Mouse (Mus musculus) hindbrain, embryonic 11.5 days (tissue): ENCODE results near the gene Tmem87a. TPM values are rescaled to one million over a fixed set of nuclear protein-coding genes. Genes with fewer than 3 reads are reported as not detected.

ENCODE experiments used
- ATAC-seq: fragments of 200-750 bp; cut with Nextera tagmentation; 2 replicates; pipeline ENCODE4 v1.8.0; 2017; ENCODE audit warnings: mild to moderate bottlenecking, moderate TSS enrichment, moderate library complexity; ENCODE audit not compliant: low FRiP score
- DNase-seq: peaks from one replicate; pipeline ENCODE4 v3.0.0-alpha.2; 2015; ENCODE audit warnings: low spot score
- H3K27ac ChIP-seq: fragments of 300-500 bp; sonication (generic); 2 replicates; pipeline ENCODE4 v1.5.1; 2014; ENCODE audit warnings: mild to moderate bottlenecking, low read depth, low read length
- H3K27me3 ChIP-seq: fragments of 300-500 bp; sonication (generic); 2 replicates; pipeline ENCODE4 v1.6.1; 2014; ENCODE audit warnings: mild to moderate bottlenecking, low read length, moderate library complexity, mixed read lengths; ENCODE audit not compliant: control insufficient read depth, insufficient read depth
- H3K36me3 ChIP-seq: fragments of 300-500 bp; sonication (generic); 2 replicates; pipeline ENCODE4 v1.6.1; 2014; ENCODE audit warnings: mild to moderate bottlenecking, low read length, moderate library complexity, mixed read lengths; ENCODE audit not compliant: control insufficient read depth, insufficient read depth
- H3K4me1 ChIP-seq: fragments of 300-500 bp; sonication (generic); replicated peaks from 2 replicates; pipeline ENCODE4 v1.6.1; 2014; ENCODE audit warnings: low read length, mixed read lengths; ENCODE audit not compliant: control insufficient read depth, insufficient read depth
- H3K4me2 ChIP-seq: fragments of 300-500 bp; sonication (generic); replicated peaks from 2 replicates; pipeline ENCODE4 v1.6.1; 2014; ENCODE audit warnings: mild to moderate bottlenecking, low read depth, low read length
- H3K4me3 ChIP-seq: fragments of 300-500 bp; sonication (generic); 2 replicates; pipeline ENCODE4 v1.5.1; 2014; ENCODE audit warnings: low read depth, low read length
- H3K9ac ChIP-seq: fragments of 300-500 bp; sonication (generic); 2 replicates; pipeline ENCODE4 v1.6.1; 2014; ENCODE audit warnings: low read depth, low read length
- H3K9me3 ChIP-seq: fragments of 300-500 bp; sonication (generic); 2 replicates; pipeline ENCODE4 v1.6.1; 2016; ENCODE audit warnings: low read length; ENCODE audit not compliant: control insufficient read depth
- WGBS: fragments of 180-500 bp; shearing (Covaris S2); extraction: QIAGEN DNeasy Blood & Tissue Kit; methylation state at CpG from one replicate; pipeline ENCODE4 v1.1.7; 2014; 5-methylcytosine and 5-hydroxymethylcytosine counted together
- polyA plus RNA-seq: library from polyadenylated mRNA; unstranded; fragments of >200 nt; fragmentation: Nextera tagmentation; extraction: Ambion mirVana; gene quantifications from 2 replicates; pipeline ENCODE4 v1.2.1, GENCODE M21; 2014

Gene Tmem87a
- polyA plus RNA-seq, 1 experiment from 2014 or later, result 17.0 TPM

DNA sequence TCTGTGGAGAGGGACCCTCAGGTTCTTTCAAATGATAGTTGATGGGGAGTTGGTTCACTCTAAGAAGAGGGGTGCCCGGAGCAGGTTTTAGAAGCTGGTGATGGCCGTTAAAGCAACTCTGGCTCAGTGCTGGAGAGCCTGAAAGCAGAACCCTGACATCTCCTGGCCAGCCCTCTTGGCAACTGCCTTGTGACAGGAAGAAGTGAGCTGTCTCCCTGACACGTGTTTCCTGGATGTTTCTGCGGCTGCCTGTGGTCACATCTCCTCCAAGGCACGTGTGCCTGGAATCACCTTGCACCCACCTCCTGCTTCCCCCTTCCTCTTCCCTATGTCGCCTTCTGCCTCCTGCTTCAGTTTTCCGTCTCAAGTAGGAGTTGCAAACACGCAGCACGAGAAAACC is 55.8 kb downstream of the Tmem87a start:
- H3K4me1 ChIP-seq, result no peaks in the 10 kb centered on the region
- H3K9me3 ChIP-seq, result no peaks in the 10 kb centered on the region
- H3K27me3 ChIP-seq, result no peaks in the 10 kb centered on the region
- no peak overlapping the region for H3K4me2 ChIP-seq
- H3K36me3 ChIP-seq, result no peaks in the 10 kb centered on the region
- DNase-seq (no peak), ATAC-seq (no peak)
- no peak overlapping the region for H3K9ac ChIP-seq
- H3K4me3 ChIP-seq, result no peak overlapping the region
- H3K27ac ChIP-seq, result no peak overlapping the region
- WGBS, result 86% methylated on average over 9 of the region's 9 CpGs

DNA sequence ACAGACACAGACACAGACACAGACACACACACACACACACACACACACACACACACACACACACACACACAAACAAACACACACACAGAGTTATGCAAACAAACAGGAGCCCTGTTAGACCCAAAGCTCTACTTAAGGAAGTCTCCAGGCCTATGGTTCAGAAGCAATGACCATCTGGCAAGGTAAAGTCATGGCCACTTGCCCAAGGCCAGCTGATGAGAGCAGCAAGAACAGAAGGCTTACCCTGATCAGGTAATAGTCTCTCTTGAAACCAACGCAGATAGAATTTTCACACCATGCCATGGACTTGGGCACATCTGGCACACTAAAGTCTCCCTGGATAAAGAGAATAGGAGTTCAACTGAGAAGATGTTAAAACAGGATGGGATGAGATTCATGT is 62.2 kb downstream of the Tmem87a start:
- H3K27me3 ChIP-seq, result no peaks in the 10 kb centered on the region
- 96% methylated on average over 1 of the region's 1 CpGs for WGBS
- H3K4me3 ChIP-seq, result no peak overlapping the region
- no peaks in the 10 kb centered on the region for H3K4me1 ChIP-seq
- DNase-seq (no peak), ATAC-seq (no peak)
- no peak overlapping the region for H3K27ac ChIP-seq
- 0 out of 2 replicates have a peak, but pooled peaks cover 2% of the 10 kb centered on the region for H3K36me3 ChIP-seq
- H3K4me2 ChIP-seq, result no peak overlapping the region
- H3K9me3 ChIP-seq, result no peaks in the 10 kb centered on the region
- no peak overlapping the region for H3K9ac ChIP-seq

DNA sequence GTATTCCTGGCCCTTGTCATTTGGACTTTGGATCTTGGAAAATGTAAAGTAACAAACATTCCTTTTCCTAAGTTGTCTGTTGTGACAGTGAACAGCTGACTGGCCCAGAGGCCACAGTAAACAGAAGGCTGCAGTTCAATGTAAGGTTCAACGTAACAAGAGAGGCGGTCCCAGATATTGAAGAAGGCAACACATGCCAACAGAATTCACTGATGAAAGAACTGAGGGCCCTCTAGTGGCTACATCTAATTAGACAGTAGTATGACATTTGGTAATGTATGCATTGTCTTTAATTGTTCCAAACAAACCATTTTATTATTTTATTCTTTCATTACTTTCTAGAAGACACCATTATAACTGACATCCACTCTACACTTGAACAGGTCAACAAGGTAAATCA is 66.0 kb downstream of the Tmem87a start:
- Histone ChIP-seq H3K36me3 (0 out of 2 replicates have a peak, but pooled peaks cover 2% of the 10 kb centered on the region), H3K4me3 (no peak overlapping the region), H3K9me3 (no peaks in the 10 kb centered on the region), H3K4me2 (no peak overlapping the region), H3K27me3 (no peaks in the 10 kb centered on the region), H3K4me1 (no peaks in the 10 kb centered on the region), H3K27ac (no peak overlapping the region), H3K9ac (no peak overlapping the region)
- ATAC-seq (no peak), DNase-seq (no peak)
- 83% methylated on average over 2 of the region's 2 CpGs for WGBS

DNA sequence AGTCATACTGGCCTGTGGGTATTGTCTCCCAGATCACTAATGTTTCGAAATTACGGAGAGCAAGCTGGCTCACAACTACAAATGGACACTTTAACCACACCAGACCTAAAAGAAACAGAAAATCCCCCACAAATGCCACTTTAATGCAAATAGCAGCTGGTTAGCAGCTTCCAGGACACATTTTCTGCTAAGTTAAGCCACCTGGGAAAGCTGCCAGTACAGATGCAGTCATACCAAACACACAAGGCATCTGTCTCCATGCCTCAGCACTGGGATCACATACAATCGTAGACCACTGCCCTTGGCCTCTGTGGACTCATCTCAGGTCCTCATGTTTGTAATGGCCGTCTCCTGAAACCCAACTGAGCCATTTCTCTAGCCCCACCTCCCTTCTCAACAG is 72.3 kb downstream of the Tmem87a start:
- no peaks in the 10 kb centered on the region for H3K4me1 ChIP-seq
- no peak for DNase-seq
- H3K9me3 ChIP-seq, result no peaks in the 10 kb centered on the region
- 0 out of 2 replicates have a peak, but pooled peaks cover 2% of the 10 kb centered on the region for H3K36me3 ChIP-seq
- no peak for ATAC-seq
- H3K4me3 ChIP-seq, result no peak overlapping the region
- H3K27me3 ChIP-seq, result no peaks in the 10 kb centered on the region
- H3K27ac ChIP-seq, result no peak overlapping the region
- WGBS, result 96% methylated on average over 4 of the region's 4 CpGs
- H3K9ac ChIP-seq, result no peak overlapping the region
- no peak overlapping the region for H3K4me2 ChIP-seq

GRCm38 (mm10) chr2:120315077-120315476 is 88.8 kb downstream of the Tmem87a start:
- no peak overlapping the region for H3K4me3 ChIP-seq
- 80% methylated on average over 4 of the region's 4 CpGs for WGBS
- H3K4me1 ChIP-seq, result no peaks in the 10 kb centered on the region
- H3K27me3 ChIP-seq, result no peaks in the 10 kb centered on the region
- H3K36me3 ChIP-seq, result no peaks in the 10 kb centered on the region
- H3K9me3 ChIP-seq, result no peaks in the 10 kb centered on the region
- no peak overlapping the region for H3K4me2 ChIP-seq
- no peak overlapping the region for H3K9ac ChIP-seq
- no peak for ATAC-seq
- no peak for DNase-seq
- H3K27ac ChIP-seq, result no peak overlapping the region

DNA sequence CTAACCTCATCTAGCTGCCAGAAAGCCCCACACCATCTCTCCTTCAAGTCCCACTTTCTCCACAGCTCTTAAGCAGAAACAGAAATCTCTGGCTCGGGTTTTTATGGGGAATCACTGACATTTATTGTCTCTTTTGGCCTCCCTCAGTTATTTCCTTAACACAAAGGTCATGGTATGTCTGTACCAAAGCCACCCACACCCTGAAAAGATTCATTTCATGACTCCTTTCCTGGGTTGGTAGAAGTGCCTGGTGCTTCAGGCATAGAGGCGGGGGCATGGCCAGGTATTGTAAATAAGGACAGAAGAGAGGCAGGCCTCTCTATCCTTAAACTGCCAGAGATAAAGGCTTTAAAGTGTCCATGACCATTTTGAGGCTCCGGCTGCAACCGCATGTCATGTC is 89.4 kb downstream of the Tmem87a start:
- Histone ChIP-seq H3K4me2 (no peak overlapping the region), H3K4me1 (no peaks in the 10 kb centered on the region), H3K9ac (no peak overlapping the region), H3K9me3 (no peaks in the 10 kb centered on the region), H3K36me3 (no peaks in the 10 kb centered on the region), H3K27me3 (no peaks in the 10 kb centered on the region), H3K27ac (no peak overlapping the region), H3K4me3 (no peak overlapping the region)
- no peak for ATAC-seq
- DNase-seq, result no peak
- 89% methylated on average over 4 of the region's 4 CpGs for WGBS

DNA sequence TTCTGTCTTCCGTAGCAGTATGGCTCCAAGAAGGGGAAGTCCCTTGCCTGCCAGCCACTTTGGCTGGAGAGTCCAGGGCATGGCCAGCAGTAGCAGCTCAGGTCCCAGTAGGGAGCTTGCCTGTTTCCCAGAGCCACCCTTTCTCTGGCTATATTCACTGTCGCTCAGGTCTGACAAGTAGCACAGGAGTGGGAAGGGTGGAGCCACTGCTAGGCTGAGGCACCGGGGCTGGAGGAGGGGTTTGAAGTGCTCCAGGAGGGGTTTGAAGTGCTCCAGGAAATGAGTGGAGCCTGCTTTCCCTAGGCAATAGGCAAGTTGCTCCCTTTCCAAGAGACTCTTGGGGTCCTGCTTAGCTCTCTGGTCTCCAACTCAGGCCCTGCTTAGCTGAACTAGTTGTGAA is 89.9 kb downstream of the Tmem87a start, which contains the start of gene Pla2g4f:
Pla2g4f (minus strand) TSS at position 190 of the 400 bp plus-strand sequence.
- Histone ChIP-seq H3K4me3 (no peak within 1 kb of the TSS), H3K27me3 (no peaks in the 10 kb centered on the region), H3K4me2 (no peak within 1 kb of the TSS), H3K9ac (no peak within 1 kb of the TSS), H3K4me1 (no peaks in the 10 kb centered on the region), H3K36me3 (no peaks in the 10 kb centered on the region), H3K27ac (no peak within 1 kb of the TSS), H3K9me3 (no peaks in the 10 kb centered on the region)
- DNase-seq, result no peak
- WGBS, result 81% methylated on average over 3 of the region's 3 CpGs
- no peak for ATAC-seq

GRCm38 (mm10) chr2:120312276-120312825 is 91.6 kb downstream of the Tmem87a start:
- Histone ChIP-seq H3K4me3 (no peak overlapping the region), H3K27me3 (no peaks in the 10 kb centered on the region), H3K36me3 (no peaks in the 10 kb centered on the region), H3K9ac (no peak overlapping the region), H3K9me3 (no peaks in the 10 kb centered on the region), H3K4me2 (no peak overlapping the region), H3K4me1 (no peaks in the 10 kb centered on the region), H3K27ac (no peak overlapping the region)
- ATAC-seq, result no peak
- WGBS, result 83% methylated on average over 7 of the region's 7 CpGs
- DNase-seq, result no peak
